Mouse (Mus musculus) lung, postnatal 25 days (tissue): ENCODE data around the gene Natd1.

Source experiments
- DNase-seq: peaks from one replicate; pipeline ENCODE4 v3.0.0; 2022; ENCODE audit warnings: low spot score

Natd1 gene

GRCm38 (mm10) chr11:60914491-60914890 lies at the start of gene Natd1:
Gene Natd1, minus strand, starts transcription at chr11:60914750.
- DNase-seq = no peak

- no peak for DNase-seq
Measured at GRCm38 (mm10) chr11:60962709-60963108, 48.2 kb upstream of the Natd1 start.

DNA sequence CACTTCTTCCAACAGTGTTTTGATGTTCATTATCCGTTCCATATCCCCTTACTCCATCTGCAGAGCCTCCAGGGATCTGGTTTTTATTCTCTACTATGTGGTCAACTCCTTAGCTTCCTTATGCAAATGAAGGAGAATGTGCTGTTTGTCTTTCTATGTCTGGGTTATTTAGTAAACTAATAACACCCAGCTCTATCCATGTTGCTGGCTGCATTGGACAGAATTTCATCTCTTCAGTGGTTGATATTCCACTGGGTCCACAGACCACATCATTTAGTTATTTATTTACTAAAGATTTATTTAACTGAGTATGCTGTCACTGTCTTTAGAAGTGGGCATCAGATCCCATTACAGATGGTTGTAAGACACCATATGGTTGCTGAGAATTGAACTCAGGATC lies 46.6 kb upstream of the Natd1 start:
- DNase-seq = no peak

- no peak for DNase-seq
Measured at GRCm38 (mm10) chr11:60958948-60959347, 44.4 kb upstream of the Natd1 start.

DNA sequence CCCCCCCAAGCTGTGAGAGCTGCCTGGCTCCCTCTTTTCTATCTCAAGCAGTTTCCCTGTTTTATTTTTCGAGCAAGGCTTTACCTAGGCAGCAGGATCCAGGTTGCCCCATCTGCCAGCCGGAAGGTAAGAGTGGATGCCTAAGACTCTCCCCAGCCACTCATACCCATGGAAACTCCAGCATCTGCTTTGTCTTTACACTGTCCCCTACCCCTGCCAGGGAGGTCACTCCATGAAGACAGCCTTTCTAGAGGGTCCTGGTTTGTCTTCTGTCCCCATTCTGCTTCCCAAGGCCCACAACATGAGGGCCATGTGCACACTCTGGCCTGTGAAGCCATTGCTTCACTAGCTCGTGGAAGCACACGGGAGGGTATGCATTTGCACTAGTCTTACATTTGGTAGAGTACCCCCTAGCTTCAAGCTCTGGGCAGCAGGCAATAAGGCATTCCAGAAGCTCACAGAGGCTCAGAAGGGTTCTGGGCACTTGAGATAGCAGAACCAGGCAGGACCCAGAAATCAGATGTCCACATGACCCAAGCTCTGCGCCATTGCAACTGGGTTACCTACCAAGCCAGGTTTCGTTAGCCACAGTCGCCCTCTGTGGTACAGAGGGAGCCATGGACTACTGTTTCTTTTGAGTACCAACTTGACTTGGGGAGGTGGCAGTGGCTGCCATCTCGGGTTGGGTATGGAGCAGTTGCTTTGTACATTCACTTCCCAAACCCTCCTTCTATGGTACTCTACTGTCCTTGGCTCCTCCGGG lies 41.3 kb upstream of the Natd1 start:
- DNase-seq = no peak

- no peak for DNase-seq
Measured at GRCm38 (mm10) chr11:60954255-60955104, 39.9 kb upstream of the Natd1 start.

GRCm38 (mm10) chr11:60953803-60954202 lies 39.3 kb upstream of the Natd1 start:
- peak; percentile 92 for DNase-seq

DNA sequence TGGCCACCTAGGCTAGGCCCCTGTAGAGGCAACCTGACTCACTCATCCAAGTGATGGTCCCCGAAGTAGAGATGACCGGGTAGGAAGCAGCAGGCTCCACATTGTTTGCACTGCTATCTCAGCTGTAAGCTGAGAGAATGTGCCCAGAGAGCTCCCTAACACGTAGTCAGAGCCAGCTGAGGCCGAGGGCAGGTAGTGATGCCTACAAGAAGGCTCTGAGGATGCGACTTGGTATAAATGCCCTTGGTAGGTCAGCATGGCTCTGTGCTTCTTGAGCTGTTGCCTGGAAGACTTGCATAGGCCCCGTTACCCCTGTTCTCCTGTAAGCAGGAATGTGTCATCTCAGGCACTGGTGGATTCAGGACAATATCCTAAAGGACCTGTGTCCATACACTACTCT lies 38.4 kb upstream of the Natd1 start:
- no peak for DNase-seq

DNA sequence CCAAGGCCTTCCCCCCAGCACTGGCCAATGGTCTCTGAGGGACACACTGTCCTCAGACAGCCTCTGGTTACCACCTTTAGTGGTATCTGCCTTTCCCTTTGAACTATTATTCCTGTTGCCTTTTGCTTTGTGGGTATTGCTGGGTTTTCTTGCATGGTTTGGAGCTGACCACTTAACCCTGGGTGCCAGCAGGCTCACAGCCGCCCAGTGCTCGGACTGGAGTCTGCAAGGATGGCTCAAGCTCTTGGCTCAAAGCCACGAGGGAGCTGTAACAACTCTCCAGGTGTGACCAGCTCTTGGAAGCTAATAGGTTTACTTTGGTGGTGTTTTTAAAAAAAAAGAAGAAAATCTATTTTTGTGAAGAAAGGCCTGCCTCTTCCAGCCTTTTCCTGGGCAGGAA lies 37.8 kb upstream of the Natd1 start:
- DNase-seq = no peak

- DNase-seq = no peak
Measured at GRCm38 (mm10) chr11:60951896-60952295, 37.3 kb upstream of the Natd1 start.

DNA sequence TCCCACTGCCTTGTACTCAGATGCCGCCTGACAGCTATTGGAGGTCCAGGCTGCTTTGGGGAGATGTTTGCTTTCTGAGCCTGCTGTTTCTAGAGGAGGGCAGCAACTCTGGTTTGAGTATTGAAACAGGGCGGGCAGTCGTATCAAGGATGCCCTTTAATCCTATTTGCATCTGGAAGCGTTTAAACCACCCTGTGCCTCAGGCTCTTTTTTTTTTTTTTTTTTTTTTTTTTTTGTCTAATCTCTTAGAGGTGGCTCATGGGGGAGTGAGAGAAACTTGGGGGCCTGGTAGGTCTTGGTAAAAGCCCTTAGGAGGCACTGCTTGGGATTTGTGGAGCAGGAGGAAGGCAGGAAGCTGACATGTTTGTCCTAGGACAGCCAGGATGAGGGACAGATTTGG lies 30.5 kb upstream of the Natd1 start:
- no peak for DNase-seq

GRCm38 (mm10) chr11:60942263-60943015 lies 27.9 kb upstream of the Natd1 start:
- DNase-seq = no peak

DNA sequence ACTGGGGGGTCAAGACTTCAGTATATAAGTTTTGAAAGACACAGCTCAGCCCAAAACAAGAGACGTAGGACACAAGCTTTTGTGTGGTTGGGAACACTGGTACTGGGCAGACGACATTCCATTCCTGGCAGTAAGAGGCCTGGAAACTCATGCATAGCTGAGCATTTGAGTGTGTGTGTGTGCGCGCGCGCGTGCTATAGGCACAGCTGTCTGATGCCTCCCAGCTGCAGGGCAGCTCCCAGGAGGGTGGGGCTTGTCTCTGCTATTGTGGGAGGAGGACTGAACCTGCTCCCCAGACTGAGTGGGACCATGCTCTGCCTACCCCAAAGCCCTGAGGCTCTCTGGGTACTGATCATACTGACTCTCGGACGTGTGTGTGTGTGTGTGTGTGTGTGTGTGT lies 26.8 kb upstream of the Natd1 start:
- peak; percentile 65 for DNase-seq

- no peak for DNase-seq
Measured at GRCm38 (mm10) chr11:60940501-60940900, 26.0 kb upstream of the Natd1 start.

- DNase-seq = peak; percentile 22
Measured at GRCm38 (mm10) chr11:60939487-60939886, 24.9 kb upstream of the Natd1 start.

- no peak for DNase-seq
Measured at GRCm38 (mm10) chr11:60937611-60938010, 23.1 kb upstream of the Natd1 start.

DNA sequence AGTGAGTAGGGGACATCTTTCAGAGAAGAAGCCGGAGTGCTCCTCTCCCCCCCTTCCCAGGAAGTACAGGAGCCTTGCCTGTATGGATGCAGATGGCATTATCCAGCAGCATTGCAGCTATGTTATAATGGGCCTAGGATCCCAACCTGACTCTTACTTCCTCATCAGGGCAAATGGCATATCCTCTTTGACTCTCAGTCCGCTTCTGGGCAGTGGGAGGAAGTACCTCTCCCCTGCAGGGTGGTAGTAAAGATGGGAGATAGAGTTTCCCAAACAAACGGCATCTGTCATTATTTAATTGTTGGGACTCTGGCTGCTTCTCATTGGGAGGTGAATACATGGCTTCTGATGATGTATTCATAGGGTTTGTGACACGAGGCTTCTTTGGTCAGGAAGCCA lies 21.4 kb upstream of the Natd1 start:
- no peak for DNase-seq

- peak; percentile 81 for DNase-seq
Measured at GRCm38 (mm10) chr11:60935326-60935974, 20.9 kb upstream of the Natd1 start.

DNA sequence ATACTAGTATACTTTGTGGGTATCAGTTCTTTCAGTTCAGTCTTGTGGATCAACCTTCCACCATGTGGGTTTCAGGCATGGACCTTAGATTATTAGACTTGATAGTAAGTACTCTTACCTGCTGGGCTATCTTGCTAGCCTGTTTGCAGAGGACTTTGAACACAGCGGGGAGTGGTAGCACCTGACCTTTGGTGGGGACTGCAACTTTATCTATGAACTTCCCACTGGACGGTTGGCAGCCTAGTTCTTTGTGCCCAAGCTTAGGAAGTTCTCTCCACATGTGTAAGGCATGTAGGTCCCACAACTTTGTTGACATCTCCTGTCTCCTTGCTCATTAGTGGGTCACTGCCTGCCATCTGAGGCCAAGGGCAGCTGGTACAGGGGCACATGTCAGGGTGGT lies 20.2 kb upstream of the Natd1 start:
- DNase-seq = no peak

GRCm38 (mm10) chr11:60933178-60933930 lies 18.8 kb upstream of the Natd1 start:
- DNase-seq = peak; percentile 88

DNA sequence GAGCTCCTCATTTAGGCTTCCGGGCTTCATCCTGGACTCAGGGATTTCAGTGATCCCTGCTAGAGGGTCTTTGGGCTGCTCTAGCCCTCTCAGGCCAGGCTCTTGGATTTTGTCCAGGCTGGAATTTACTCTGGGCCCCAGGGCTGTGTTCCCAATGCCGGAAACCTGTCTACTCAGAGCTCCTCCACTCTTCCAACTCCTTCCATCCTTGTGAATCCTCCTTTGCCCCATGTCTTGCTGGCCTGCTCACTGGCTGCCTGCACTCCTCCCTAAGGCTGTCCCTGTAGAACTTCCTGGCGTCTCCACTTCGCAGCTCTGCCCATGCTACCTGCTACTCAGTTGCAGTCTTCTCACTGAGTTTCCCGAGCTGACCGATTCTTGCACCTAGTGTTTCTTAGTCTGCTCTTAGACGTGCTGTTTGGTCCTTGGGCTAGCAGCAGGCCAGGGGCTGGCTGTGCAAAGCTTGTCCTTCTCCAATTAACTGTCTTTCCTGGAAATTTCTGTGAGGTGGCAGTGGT lies 18.0 kb upstream of the Natd1 start:
- DNase-seq = no peak
